In the genomic region with DNA sequence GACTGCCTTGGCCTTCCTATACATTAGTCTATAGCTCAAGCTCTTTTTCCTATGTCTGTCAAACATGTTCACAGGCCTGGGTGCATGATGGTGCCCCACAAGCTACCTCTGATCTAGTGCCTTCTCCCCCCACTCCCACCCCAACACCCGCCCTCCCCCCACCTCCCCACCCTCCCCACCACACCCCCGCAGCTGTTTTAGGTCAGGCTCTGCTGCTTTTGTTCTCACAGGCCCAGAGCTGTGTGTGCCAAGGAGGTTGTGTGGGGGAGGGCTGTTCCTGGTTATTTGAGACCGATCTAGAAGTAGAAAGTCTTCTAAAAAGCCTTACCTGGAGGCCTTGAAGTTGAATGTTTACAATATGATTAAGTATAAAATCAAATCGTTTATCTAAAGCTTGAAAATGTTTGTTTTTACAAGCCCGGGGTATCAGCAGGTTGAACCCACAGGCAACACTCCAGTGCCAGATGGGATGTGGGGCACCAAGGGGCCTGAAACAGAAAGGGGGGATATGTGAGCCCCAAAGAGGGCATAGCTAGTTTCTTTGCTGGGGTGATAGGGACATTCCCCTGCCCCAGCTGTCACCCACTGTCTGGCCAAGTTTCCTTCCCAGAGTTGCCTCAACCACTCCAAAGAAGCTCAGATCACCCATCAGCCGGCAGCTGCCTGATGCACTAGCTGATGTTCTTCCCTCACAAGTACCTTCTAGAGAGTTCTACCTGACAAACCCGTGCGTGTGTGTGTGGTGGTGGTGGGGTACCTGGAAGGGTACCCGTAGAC, we compare ENCODE assay signal across 21 mouse cellular contexts. TPM values are rescaled to one million over a fixed set of nuclear protein-coding genes. Genes with fewer than 3 reads are reported as not detected.
DNase-seq lines count a peak whose midpoint lies in the region; ATAC-seq and TF ChIP-seq lines count a peak whose summit lies in the region.
"Had no signal": no experiment of that assay in that cellular context is flagged by ENCODE, and none has a peak within 500 bp of the region (broad histone marks: within the 10 kb centered on the region; RNA-seq: fewer than 3 reads in every experiment).

No protein-coding gene starts in this region.

- no peaks in the 10 kb centered on the region for H3K9me3 ChIP-seq in heart, postnatal 0 days (replicated peaks; ENCODE audit: control insufficient read depth, low read length)
- H3K9me3 ChIP-seq in stomach, embryonic 16.5 days (replicated peaks; ENCODE audit: control insufficient read depth, low read length) = no peaks in the 10 kb centered on the region
- H3K9me3 ChIP-seq: embryonic facial prominence, embryonic 15.5 days; G1E; heart, embryonic 10.5 days; midbrain, embryonic 10.5 days had no signal

- no peak for TF ChIP-seq EP300 in heart, postnatal 0 days (IDR thresholded peaks at IDR 0.05; ENCODE audit: low read depth)

- no peak for DNase-seq in heart, postnatal 0 days (ENCODE audit: low spot score)
- DNase-seq in heart, adult 8-10 months (ENCODE audit: low spot score) = no peak
- DNase-seq in urinary bladder, postnatal 14 days (ENCODE audit: low spot score) = peak; percentile 53
- DNase-seq in urinary bladder, postnatal 10 days (ENCODE audit: low spot score) = no peak
- DNase-seq in adrenal gland, postnatal 25 days = no peak
- DNase-seq in natural killer cell, adult 2 months (ENCODE audit: low spot score in 2 of 2) = no peak
- DNase-seq: adrenal gland, postnatal 14 days; cerebellum, postnatal 10 days; gastrocnemius, adult 2 months; lung, postnatal 10 days; right cerebral cortex, postnatal 14 days had no signal

- H3K4me2 ChIP-seq in heart, postnatal 0 days (ENCODE audit: low read depth, low read length) = no peak overlapping the region
- H3K4me2 ChIP-seq in stomach, embryonic 16.5 days (ENCODE audit: low read depth, low read length) = no peak overlapping the region
- H3K4me2 ChIP-seq: embryonic facial prominence, embryonic 15.5 days; liver, embryonic 11.5 days had no signal

- peak overlapping the region; percentile 26; the same call in 1 of the 2 replicates for H3K27ac ChIP-seq in heart, postnatal 0 days (ENCODE audit: low read depth)
- peak overlapping the region; percentile 42 for H3K27ac ChIP-seq in stomach, embryonic 16.5 days (ENCODE audit: low read length)
- H3K27ac ChIP-seq: embryonic facial prominence, embryonic 15.5 days; gastrocnemius, adult 2 months; heart, embryonic 10.5 days; left cerebral cortex, adult 2 months; midbrain, embryonic 10.5 days had no signal

- WGBS in heart, postnatal 0 days = 61% methylated on average over 9 of the region's 9 CpGs
- WGBS in stomach, embryonic 16.5 days = 47% methylated on average over 9 of the region's 9 CpGs

- H3K36me3 ChIP-seq in heart, postnatal 0 days (replicated peaks; ENCODE audit: control insufficient read depth, insufficient read depth, low read length) = no peaks in the 10 kb centered on the region
- no peaks in the 10 kb centered on the region for H3K36me3 ChIP-seq in stomach, embryonic 16.5 days (ENCODE audit: control insufficient read depth, insufficient read depth, low read length)
- H3K36me3 ChIP-seq: embryonic facial prominence, embryonic 15.5 days; G1E; heart, embryonic 10.5 days; midbrain, embryonic 10.5 days had no signal

- ATAC-seq in heart, postnatal 0 days (ENCODE audit: insufficient read depth, low read depth) = no peak
- ATAC-seq in stomach, embryonic 16.5 days (ENCODE audit: insufficient read depth, low FRiP score) = peak; percentile 88
- no peak for ATAC-seq in granulocyte monocyte progenitor cell, adult 5-6 weeks (replicated peaks; ENCODE audit: poor library complexity, severe bottlenecking)
- ATAC-seq: forebrain, embryonic 16.5 days had no signal

- no peak overlapping the region for H3K9ac ChIP-seq in heart, postnatal 0 days (replicated peaks; ENCODE audit: low read depth, low read length)
- H3K9ac ChIP-seq in stomach, embryonic 16.5 days (ENCODE audit: low read length) = no peak overlapping the region
- H3K9ac ChIP-seq: embryonic facial prominence, embryonic 15.5 days had no signal

- no peaks in the 10 kb centered on the region for H3K4me1 ChIP-seq in heart, postnatal 0 days (ENCODE audit: control insufficient read depth, insufficient read depth)
- H3K4me1 ChIP-seq in stomach, embryonic 16.5 days (ENCODE audit: control insufficient read depth, insufficient read depth, low read length) = peaks cover 3% of the 10 kb centered on the region; the same call in 1 of the 2 replicates
- H3K4me1 ChIP-seq: embryonic facial prominence, embryonic 15.5 days; heart, embryonic 10.5 days had no signal

- no peak for TF ChIP-seq CTCF in heart, postnatal 0 days (IDR thresholded peaks at IDR 0.05; ENCODE audit: low read depth)

- no peaks in the 10 kb centered on the region for H3K27me3 ChIP-seq in heart, postnatal 0 days (ENCODE audit: control insufficient read depth, insufficient read depth, low read length)
- H3K27me3 ChIP-seq in stomach, embryonic 16.5 days (ENCODE audit: control insufficient read depth, insufficient read depth, low read length) = no peaks in the 10 kb centered on the region
- H3K27me3 ChIP-seq: embryonic facial prominence, embryonic 15.5 days had no signal

- H3K4me3 ChIP-seq in heart, postnatal 0 days (ENCODE audit: low read depth, low read length) = no peak overlapping the region
- H3K4me3 ChIP-seq in stomach, embryonic 16.5 days (replicated peaks; ENCODE audit: low read length) = no peak overlapping the region
- H3K4me3 ChIP-seq: embryonic facial prominence, embryonic 15.5 days; gastrocnemius, adult 2 months; heart, embryonic 10.5 days; left cerebral cortex, adult 2 months; midbrain, embryonic 10.5 days; myocyte had no signal

RNA-seq across cellular contexts. Expression of gene Edaradd, which starts 8.9 kb away (rescaled TPM):
- total RNA-seq in heart, postnatal 0 days (2014; rRNA removed; ENCODE audit: low replicate concordance) = 0.43 TPM in 1 of 2 replicates, not detected in the other
- 0.10 and 0.11 TPM in 2 replicates for polyA plus RNA-seq in heart, postnatal 0 days (2015; fragmentation: Nextera tagmentation; extraction: Ambion mirVana)
- total RNA-seq in heart, adult 8-10 months (2022) = under 1 TPM in 1 of 4 experiments, not detected in 3; 0.16 TPM
- polyA plus RNA-seq in stomach, embryonic 16.5 days (2015; fragmentation: Nextera tagmentation; extraction: Ambion mirVana) = 5.8 and 6.1 TPM in 2 replicates
- total RNA-seq in adrenal gland, postnatal 25 days (2021) = 0.14 and 0.18 TPM in 2 replicates
- total RNA-seq in granulocyte monocyte progenitor cell, adult 5-6 weeks (2014; fragmentation: Nextera tagmentation) = 0.58 and 1.1 TPM in 2 replicates
- 0.60 and 0.62 TPM in 2 replicates for total RNA-seq in granulocyte monocyte progenitor cell, adult 5-6 weeks (2017)
- total RNA-seq: gastrocnemius, adult 2 months had no signal
- polyA plus RNA-seq: myocyte had no signal

RNA-seq across cellular contexts. Expression of gene Lgals8, which starts 46.6 kb away (rescaled TPM):
- 14.1 and 21.8 TPM in 2 replicates for total RNA-seq in heart, postnatal 0 days (2014; rRNA removed; ENCODE audit: low replicate concordance)
- polyA plus RNA-seq in heart, postnatal 0 days (2015; fragmentation: Nextera tagmentation; extraction: Ambion mirVana) = 17.5 and 18.0 TPM in 2 replicates
- total RNA-seq in heart, adult 8-10 months (2022) = 10 to 100 TPM; 34.5 to 41.1 (median 39.5) TPM
- polyA plus RNA-seq in stomach, embryonic 16.5 days (2015; fragmentation: Nextera tagmentation; extraction: Ambion mirVana) = 35.8 and 36.3 TPM in 2 replicates
- total RNA-seq in adrenal gland, postnatal 25 days (2021) = 72.0 and 104 TPM in 2 replicates
- 16.1 and 23.9 TPM in 2 replicates for total RNA-seq in granulocyte monocyte progenitor cell, adult 5-6 weeks (2014; fragmentation: Nextera tagmentation)
- 33.5 and 36.8 TPM in 2 replicates for total RNA-seq in granulocyte monocyte progenitor cell, adult 5-6 weeks (2017)

RNA-seq across cellular contexts. Expression of gene Ero1lb, which starts 54.3 kb away (rescaled TPM):
- 1.4 and 8.2 TPM in 2 replicates for total RNA-seq in heart, postnatal 0 days (2014; rRNA removed; ENCODE audit: low replicate concordance)
- polyA plus RNA-seq in heart, postnatal 0 days (2015; fragmentation: Nextera tagmentation; extraction: Ambion mirVana) = 2.4 and 2.5 TPM in 2 replicates
- total RNA-seq in heart, adult 8-10 months (2022) = 1 to 10 TPM; 1.6 to 2.7 (median 2.4) TPM
- 16.3 and 17.0 TPM in 2 replicates for polyA plus RNA-seq in stomach, embryonic 16.5 days (2015; fragmentation: Nextera tagmentation; extraction: Ambion mirVana)
- total RNA-seq in adrenal gland, postnatal 25 days (2021) = 16.1 and 22.9 TPM in 2 replicates
- 20.9 and 22.2 TPM in 2 replicates for total RNA-seq in granulocyte monocyte progenitor cell, adult 5-6 weeks (2014; fragmentation: Nextera tagmentation)
- total RNA-seq in granulocyte monocyte progenitor cell, adult 5-6 weeks (2017) = 15.6 and 16.8 TPM in 2 replicates
